Mouse (Mus musculus): ENCODE results near the gene Rassf3. TPM values are rescaled to one million over a fixed set of nuclear protein-coding genes. Genes with fewer than 3 reads are reported as not detected.

Rassf3 gene
- total and polyA plus RNA-seq, 3 experiments, result 4.0 to 9.0 (median 7.3) TPM

GRCm38 (mm10) chr10:121454033-121454432, 22.1 kb downstream of the Rassf3 start:
- no peak overlapping the region for H3K9ac ChIP-seq (ENCODE audit: insufficient read depth, low read depth)
- H3K4me1 ChIP-seq (ENCODE audit: control insufficient read depth in 1 of 2, insufficient read depth in 2 of 2), result peaks cover 13 to 58% of the 10 kb centered on the region in 2 experiments
- dilution Hi-C loops (cut with MboI; ENCODE audit: extremely low pct_ligation_motif_present, extremely low pct_unique_long_range_greater_than_20kb, low sequenced_read_pairs), result no loop called here
- no peaks in the 10 kb centered on the region for H3K9me3 ChIP-seq (replicated peaks; ENCODE audit: low read length)
- no peak for DNase-seq (ENCODE audit: extremely low read depth)
- H3K4me3 ChIP-seq (replicated peaks in 1 of 3; ENCODE audit: low read depth in 2 of 3, low read length in 2 of 3, poor library complexity in 1 of 3), result no peak overlapping the region
- no peak for TF ChIP-seq EP300 (IDR thresholded peaks at IDR 0.05; ENCODE audit: low read length)
- no peak for TF ChIP-seq CHD2 (IDR thresholded peaks at IDR 0.05; ENCODE audit: low read length)
- TF ChIP-seq MEF2A (IDR thresholded peaks at IDR 0.05; ENCODE audit: borderline replicate concordance, low read depth, low read length), result no peak
- no peak for TF ChIP-seq JUN (IDR thresholded peaks at IDR 0.05; ENCODE audit: insufficient read depth, low read depth, low read length)
- TF ChIP-seq MAZ (IDR thresholded peaks at IDR 0.05; ENCODE audit: low read depth, low read length), result no peak
- no peak for TF ChIP-seq USF2 (conservative IDR thresholded peaks at IDR 0.05; ENCODE audit: low read depth, low read length)
- no peak for TF ChIP-seq USF1 (IDR thresholded peaks at IDR 0.05; ENCODE audit: low read depth, low read length)
- no peak for TF ChIP-seq TCF12 (IDR thresholded peaks at IDR 0.05; ENCODE audit: low read depth, low read length)
- no peak for TF ChIP-seq UBTF (IDR thresholded peaks at IDR 0.05; ENCODE audit: low read depth, low read length)
- no peak for TF ChIP-seq CHD1 (IDR thresholded peaks at IDR 0.05; ENCODE audit: low read depth, low read length)
- TF ChIP-seq TBP (conservative IDR thresholded peaks at IDR 0.05; ENCODE audit: low read depth, low read length), result no peak
- no peak for TF ChIP-seq MXI1 (IDR thresholded peaks at IDR 0.05; ENCODE audit: low read depth, low read length)
- TF ChIP-seq IRF4 (IDR thresholded peaks at IDR 0.05; ENCODE audit: low read depth, low read length), result no peak
- no peak for TF ChIP-seq CTCF (conservative IDR thresholded peaks at IDR 0.05 in 1 of 2, IDR thresholded peaks at IDR 0.05 in 1 of 2; ENCODE audit: low read depth in 2 of 2, low read length in 2 of 2)
- no peak overlapping the region for H3K27ac ChIP-seq (ENCODE audit: insufficient read depth, low read depth)
- in situ Hi-C loops (cut with MboI; ENCODE audit: low pct_ligation_motif_present, low pct_unique_long_range_greater_than_20kb, low sequenced_read_pairs), result no loop called here
- no peaks in the 10 kb centered on the region for H3K27me3 ChIP-seq (replicated peaks)
- peaks cover 0 to 10% of the 10 kb centered on the region in 2 experiments for H3K36me3 ChIP-seq (replicated peaks in 1 of 2; ENCODE audit: control insufficient read depth in 1 of 2, insufficient read depth in 1 of 2, low read length in 1 of 2)
- H3K4me2 ChIP-seq (ENCODE audit: insufficient read depth, low read depth, poor library complexity, severe bottlenecking), result no peak overlapping the region
- peaks cover 6% of the 10 kb centered on the region for H3K79me2 ChIP-seq (replicated peaks; ENCODE audit: control insufficient read depth, extremely low read depth, insufficient read depth, poor library complexity, severe bottlenecking)

GRCm38 (mm10) chr10:121445808-121446207, 30.3 kb downstream of the Rassf3 start:
- Histone ChIP-seq H3K9ac (ENCODE audit: insufficient read depth, low read depth) (0 out of 2 replicates have a peak overlapping the region, but pooled peaks have one; percentile 18), H3K4me2 (ENCODE audit: insufficient read depth, low read depth, poor library complexity, severe bottlenecking) (peak overlapping the region; percentile 56), H3K4me3 (replicated peaks in 1 of 3; ENCODE audit: low read depth in 2 of 3, low read length in 2 of 3, poor library complexity in 1 of 3) (no peak overlapping the region), H3K9me3 (replicated peaks; ENCODE audit: low read length) (no peaks in the 10 kb centered on the region), H3K79me2 (replicated peaks; ENCODE audit: control insufficient read depth, extremely low read depth, insufficient read depth, poor library complexity, severe bottlenecking) (no peaks in the 10 kb centered on the region; the same call in 1 of the 2 replicates), H3K4me1 (ENCODE audit: control insufficient read depth in 1 of 2, insufficient read depth in 2 of 2) (peaks cover 18 to 35% of the 10 kb centered on the region in 2 experiments), H3K27ac (ENCODE audit: insufficient read depth, low read depth) (peak overlapping the region; percentile 92), H3K36me3 (replicated peaks in 1 of 2; ENCODE audit: control insufficient read depth in 1 of 2, insufficient read depth in 1 of 2, low read length in 1 of 2) (peaks cover 0 to 8% of the 10 kb centered on the region in 2 experiments), H3K27me3 (replicated peaks) (no peaks in the 10 kb centered on the region)
- DNase-seq (ENCODE audit: extremely low read depth), result peak; percentile 38
- no peak for TF ChIP-seq ZNF384 (IDR thresholded peaks at IDR 0.05; ENCODE audit: low read depth, low read length)
- peak; percentile 53; the same call in 1 of the 2 replicates for TF ChIP-seq MXI1 (IDR thresholded peaks at IDR 0.05; ENCODE audit: low read depth, low read length)
- no peak for TF ChIP-seq NELFE (IDR thresholded peaks at IDR 0.05; ENCODE audit: low read depth, low read length)
- peak; percentile 85 for TF ChIP-seq MAX (IDR thresholded peaks at IDR 0.05; ENCODE audit: low read length)
- TF ChIP-seq CHD2 (IDR thresholded peaks at IDR 0.05; ENCODE audit: low read length), result no peak
- peak; percentile 72 for TF ChIP-seq ELF1 (IDR thresholded peaks at IDR 0.05; ENCODE audit: low read depth, low read length)
- TF ChIP-seq USF1 (IDR thresholded peaks at IDR 0.05; ENCODE audit: low read depth, low read length), result peak; percentile 90
- peak; percentile 55; the same call in 1 of the 2 replicates for TF ChIP-seq MAZ (IDR thresholded peaks at IDR 0.05; ENCODE audit: low read depth, low read length)
- peak; percentile 21; the same call in 1 of the 2 replicates for TF ChIP-seq TCF12 (IDR thresholded peaks at IDR 0.05; ENCODE audit: low read depth, low read length)
- no peak for TF ChIP-seq ZKSCAN1 (IDR thresholded peaks at IDR 0.05; ENCODE audit: borderline replicate concordance, low read depth, low read length)
- TF ChIP-seq EP300 (IDR thresholded peaks at IDR 0.05; ENCODE audit: low read length), result peak; percentile 43; the same call in 1 of the 2 replicates
- peak; percentile 90 for TF ChIP-seq USF2 (conservative IDR thresholded peaks at IDR 0.05; ENCODE audit: low read depth, low read length)
- TF ChIP-seq ETS1 (conservative IDR thresholded peaks at IDR 0.05; ENCODE audit: low read depth, low read length), result peak; percentile 76
- TF ChIP-seq ZMIZ1 (IDR thresholded peaks at IDR 0.05; ENCODE audit: low read depth, low read length), result no peak
- TF ChIP-seq JUND (conservative IDR thresholded peaks at IDR 0.05; ENCODE audit: low read depth, low read length), result 0 out of 2 replicates have a peak, but pooled peaks have one; percentile 24
- peak; percentile 71 for TF ChIP-seq IRF4 (IDR thresholded peaks at IDR 0.05; ENCODE audit: low read depth, low read length)
- peak; percentile 92 for TF ChIP-seq BHLHE40 (IDR thresholded peaks at IDR 0.05; ENCODE audit: low read depth, low read length)
- peak; percentile 57; the same call in 1 of the 2 replicates for TF ChIP-seq MEF2A (IDR thresholded peaks at IDR 0.05; ENCODE audit: borderline replicate concordance, low read depth, low read length)
- no peak for TF ChIP-seq RCOR1 (conservative IDR thresholded peaks at IDR 0.05; ENCODE audit: low read depth, low read length)
- TF ChIP-seq POLR2A (IDR thresholded peaks at IDR 0.05; ENCODE audit: low read depth, low read length), result no peak
- in situ Hi-C loops (cut with MboI; ENCODE audit: low pct_ligation_motif_present, low pct_unique_long_range_greater_than_20kb, low sequenced_read_pairs), result no loop called here
- dilution Hi-C loops (cut with MboI; ENCODE audit: extremely low pct_ligation_motif_present, extremely low pct_unique_long_range_greater_than_20kb, low sequenced_read_pairs), result no loop called here

Data from CH12.LX (cell line).